Mouse (Mus musculus): ENCODE results near the gene Plekhj1.

- no peak for TF ChIP-seq TAL1 (IDR thresholded peaks at IDR 0.05; ENCODE audit: low read length)
- TF ChIP-seq GATA1 (IDR thresholded peaks at IDR 0.05; ENCODE audit: low read length) = no peak
Observed at GRCm38 (mm10) chr10:80751188-80751832, 47.1 kb downstream of the Plekhj1 start.

Measured in erythroblast, embryonic 14.5 days (primary cell).